Mouse (Mus musculus): Measurements from ENCODE around the gene Higd2a. TPM values are rescaled to one million over a fixed set of nuclear protein-coding genes. Genes with fewer than 3 reads are reported as not detected.
A peak's percentile ranks its signal among the peaks of the same experiment; 100 is the strongest.
"Not testable (repeated sequence)": the region's sequence is repeated elsewhere in the genome, so short reads cannot be mapped to it uniquely, and the experiment has no call there.

Higd2a gene
- polyA plus RNA-seq, 1 experiment from 2014 or later, result 177 TPM

DNA sequence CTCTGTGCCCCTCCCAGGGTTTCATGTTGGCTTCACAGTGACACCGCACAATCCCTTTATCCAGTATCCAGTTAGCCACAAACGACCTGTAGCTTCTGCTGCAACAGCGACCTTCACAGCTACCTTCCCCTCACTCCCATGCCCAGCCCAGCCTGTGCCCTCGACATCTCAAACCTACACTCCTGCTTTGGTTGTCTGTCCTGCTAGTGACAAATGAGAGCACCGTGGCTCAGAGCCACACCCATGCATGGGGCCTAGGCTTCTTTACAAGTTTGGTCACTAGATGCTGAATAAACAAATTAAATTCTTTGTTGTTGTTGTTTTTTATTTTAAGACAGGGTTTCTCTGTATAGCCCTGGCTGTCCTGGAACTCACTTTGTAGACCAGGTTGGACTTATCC is 17.2 kb downstream of the Higd2a start:
- H3K4me2 ChIP-seq, result peak overlapping the region; percentile 22
- no peak overlapping the region for H3K27ac ChIP-seq (ENCODE audit: low read depth, low read length)
- H3K4me1 ChIP-seq (replicated peaks; ENCODE audit: control insufficient read depth, insufficient read depth, low read length), result peaks cover 26% of the 10 kb centered on the region
- H3K9ac ChIP-seq (ENCODE audit: low read depth, low read length), result peak overlapping the region; percentile 25; the same call in 1 of the 2 replicates
- ATAC-seq (replicated peaks; ENCODE audit: low FRiP score) (peak; percentile 48; the same call in 1 of the 2 replicates), DNase-seq (ENCODE audit: low spot score) (no peak)
- no peaks in the 10 kb centered on the region for H3K36me3 ChIP-seq (ENCODE audit: control insufficient read depth, insufficient read depth, low read length)
- no peak overlapping the region for H3K4me3 ChIP-seq (ENCODE audit: low read depth, low read length)
- WGBS, result 52% methylated on average over 5 of the region's 5 CpGs
- no peaks in the 10 kb centered on the region for H3K9me3 ChIP-seq (ENCODE audit: control insufficient read depth, low read length)
- H3K27me3 ChIP-seq (replicated peaks; ENCODE audit: control insufficient read depth, insufficient read depth, low read length), result no peaks in the 10 kb centered on the region

DNA sequence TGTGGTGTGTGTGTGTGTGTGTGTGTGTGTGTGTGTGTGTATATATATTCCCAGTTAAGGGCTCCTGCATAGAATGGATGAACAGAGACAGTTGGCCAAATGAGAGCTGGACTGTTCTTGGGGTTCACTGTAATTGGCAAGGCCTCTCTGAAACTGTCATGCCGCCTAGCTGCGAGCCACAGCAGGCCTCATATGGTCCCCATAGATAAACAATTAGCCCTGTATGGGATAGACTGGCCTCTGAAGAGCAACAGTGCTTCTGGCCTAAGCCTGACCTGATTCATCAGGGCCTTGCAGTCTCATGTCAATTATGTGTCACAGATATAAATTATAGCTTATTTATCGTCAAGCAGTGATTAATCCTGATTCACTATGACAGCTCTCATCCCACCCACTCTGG is 18.0 kb downstream of the Higd2a start:
- DNase-seq (ENCODE audit: low spot score) (no peak), ATAC-seq (replicated peaks; ENCODE audit: low FRiP score) (peak; percentile 81)
- WGBS, result 76% methylated on average over 3 of the region's 3 CpGs
- Histone ChIP-seq H3K4me2 (peak overlapping the region; percentile 11; the same call in 1 of the 2 replicates), H3K9ac (ENCODE audit: low read depth, low read length) (no peak overlapping the region), H3K27me3 (replicated peaks; ENCODE audit: control insufficient read depth, insufficient read depth, low read length) (no peaks in the 10 kb centered on the region), H3K36me3 (ENCODE audit: control insufficient read depth, insufficient read depth, low read length) (no peaks in the 10 kb centered on the region), H3K27ac (ENCODE audit: low read depth, low read length) (no peak overlapping the region), H3K9me3 (ENCODE audit: control insufficient read depth, low read length) (no peaks in the 10 kb centered on the region), H3K4me1 (replicated peaks; ENCODE audit: control insufficient read depth, insufficient read depth, low read length) (peaks cover 26% of the 10 kb centered on the region), H3K4me3 (ENCODE audit: low read depth, low read length) (no peak overlapping the region)

DNA sequence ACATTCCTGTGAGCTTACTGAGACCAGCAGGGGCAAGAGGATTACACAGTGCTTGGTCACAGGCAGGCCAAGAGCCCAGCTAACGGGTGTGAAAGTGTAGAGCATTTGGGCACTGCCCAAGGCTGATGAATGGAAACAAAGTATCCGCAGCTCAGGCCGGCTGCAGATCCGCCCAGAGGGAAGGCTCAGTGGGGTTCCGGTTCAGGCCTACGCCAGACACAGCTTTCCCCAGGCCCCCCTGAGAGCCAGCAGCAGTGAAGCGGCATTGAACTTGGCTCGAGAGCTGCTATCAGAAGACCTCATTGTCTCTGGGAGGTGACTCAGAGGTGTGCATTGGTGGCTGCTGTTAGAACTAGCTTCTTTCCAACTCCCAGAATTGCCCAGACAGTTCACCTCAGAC is 18.7 kb downstream of the Higd2a start:
- ATAC-seq (replicated peaks; ENCODE audit: low FRiP score) (no peak), DNase-seq (ENCODE audit: low spot score) (no peak)
- Histone ChIP-seq H3K27ac (ENCODE audit: low read depth, low read length) (peak overlapping the region; percentile 16; the same call in 1 of the 2 replicates), H3K36me3 (ENCODE audit: control insufficient read depth, insufficient read depth, low read length) (no peaks in the 10 kb centered on the region), H3K9me3 (ENCODE audit: control insufficient read depth, low read length) (no peaks in the 10 kb centered on the region), H3K4me1 (replicated peaks; ENCODE audit: control insufficient read depth, insufficient read depth, low read length) (peaks cover 26% of the 10 kb centered on the region), H3K9ac (ENCODE audit: low read depth, low read length) (no peak overlapping the region), H3K4me2 (peak overlapping the region; percentile 41; the same call in 1 of the 2 replicates), H3K4me3 (ENCODE audit: low read depth, low read length) (no peak overlapping the region), H3K27me3 (replicated peaks; ENCODE audit: control insufficient read depth, insufficient read depth, low read length) (no peaks in the 10 kb centered on the region)
- WGBS, result 59% methylated on average over 8 of the region's 8 CpGs

DNA sequence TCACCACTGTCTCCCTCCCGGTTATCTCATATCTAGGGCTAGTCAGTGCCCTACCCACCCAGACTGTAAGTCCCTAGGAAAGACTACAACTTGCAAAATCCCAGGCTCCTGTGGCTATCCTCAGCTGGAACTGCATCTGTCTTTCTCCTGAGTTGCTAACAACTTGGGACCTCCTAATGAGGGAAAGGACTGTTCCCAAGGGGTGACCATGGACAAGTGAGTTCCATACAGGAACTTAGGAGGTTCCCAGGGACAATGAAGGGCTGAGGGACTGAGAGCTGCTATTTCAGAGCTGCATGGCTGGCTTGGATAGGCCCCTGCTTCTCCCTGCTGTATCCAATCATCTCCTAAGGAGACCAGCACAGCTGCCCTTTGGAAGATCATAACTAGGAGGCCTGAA is 19.3 kb downstream of the Higd2a start:
- 17% methylated on average over 1 of the region's 1 CpGs for WGBS
- Histone ChIP-seq H3K9ac (ENCODE audit: low read depth, low read length) (no peak overlapping the region), H3K9me3 (ENCODE audit: control insufficient read depth, low read length) (no peaks in the 10 kb centered on the region), H3K36me3 (ENCODE audit: control insufficient read depth, insufficient read depth, low read length) (no peaks in the 10 kb centered on the region), H3K4me2 (peak overlapping the region; percentile 41), H3K4me3 (ENCODE audit: low read depth, low read length) (no peak overlapping the region; the same call in 1 of the 2 replicates), H3K27me3 (replicated peaks; ENCODE audit: control insufficient read depth, insufficient read depth, low read length) (no peaks in the 10 kb centered on the region), H3K4me1 (replicated peaks; ENCODE audit: control insufficient read depth, insufficient read depth, low read length) (peaks cover 26% of the 10 kb centered on the region), H3K27ac (ENCODE audit: low read depth, low read length) (peak overlapping the region; percentile 16; the same call in 1 of the 2 replicates)
- no peak for DNase-seq (ENCODE audit: low spot score)
- ATAC-seq (replicated peaks; ENCODE audit: low FRiP score), result no peak

DNA sequence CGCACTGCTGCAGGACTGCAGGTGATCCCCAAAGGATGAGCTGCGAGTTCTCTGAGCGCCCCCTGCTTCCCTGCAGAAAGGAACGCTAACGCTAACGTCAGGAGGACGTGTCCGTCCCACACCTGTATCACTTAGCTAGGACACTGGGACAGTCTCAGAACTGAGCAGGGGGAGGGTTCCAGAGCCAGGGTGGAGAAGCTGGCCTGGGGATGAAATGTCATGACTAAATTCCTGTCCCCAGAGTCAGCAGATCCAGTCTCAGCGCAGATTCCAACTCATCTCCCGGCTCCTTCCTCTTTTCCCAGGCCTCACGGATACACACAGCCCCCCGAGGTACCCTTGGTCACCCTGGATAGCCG is 20.6 kb downstream of the Higd2a start:
- ATAC-seq (replicated peaks; ENCODE audit: low FRiP score) (no peak; the same call in 1 of the 2 replicates), DNase-seq (ENCODE audit: low spot score) (no peak)
- peak overlapping the region; percentile 71 for H3K9ac ChIP-seq (ENCODE audit: low read depth, low read length)
- H3K4me2 ChIP-seq, result peak overlapping the region; percentile 92
- H3K9me3 ChIP-seq (ENCODE audit: control insufficient read depth, low read length), result no peaks in the 10 kb centered on the region
- H3K36me3 ChIP-seq (ENCODE audit: control insufficient read depth, insufficient read depth, low read length), result no peaks in the 10 kb centered on the region
- H3K27me3 ChIP-seq (replicated peaks; ENCODE audit: control insufficient read depth, insufficient read depth, low read length), result no peaks in the 10 kb centered on the region
- H3K4me1 ChIP-seq (replicated peaks; ENCODE audit: control insufficient read depth, insufficient read depth, low read length), result peaks cover 26% of the 10 kb centered on the region
- WGBS, result 14% methylated on average over 13 of the region's 13 CpGs
- H3K27ac ChIP-seq (ENCODE audit: low read depth, low read length), result no peak overlapping the region
- peak overlapping the region; percentile 69 for H3K4me3 ChIP-seq (ENCODE audit: low read depth, low read length)

DNA sequence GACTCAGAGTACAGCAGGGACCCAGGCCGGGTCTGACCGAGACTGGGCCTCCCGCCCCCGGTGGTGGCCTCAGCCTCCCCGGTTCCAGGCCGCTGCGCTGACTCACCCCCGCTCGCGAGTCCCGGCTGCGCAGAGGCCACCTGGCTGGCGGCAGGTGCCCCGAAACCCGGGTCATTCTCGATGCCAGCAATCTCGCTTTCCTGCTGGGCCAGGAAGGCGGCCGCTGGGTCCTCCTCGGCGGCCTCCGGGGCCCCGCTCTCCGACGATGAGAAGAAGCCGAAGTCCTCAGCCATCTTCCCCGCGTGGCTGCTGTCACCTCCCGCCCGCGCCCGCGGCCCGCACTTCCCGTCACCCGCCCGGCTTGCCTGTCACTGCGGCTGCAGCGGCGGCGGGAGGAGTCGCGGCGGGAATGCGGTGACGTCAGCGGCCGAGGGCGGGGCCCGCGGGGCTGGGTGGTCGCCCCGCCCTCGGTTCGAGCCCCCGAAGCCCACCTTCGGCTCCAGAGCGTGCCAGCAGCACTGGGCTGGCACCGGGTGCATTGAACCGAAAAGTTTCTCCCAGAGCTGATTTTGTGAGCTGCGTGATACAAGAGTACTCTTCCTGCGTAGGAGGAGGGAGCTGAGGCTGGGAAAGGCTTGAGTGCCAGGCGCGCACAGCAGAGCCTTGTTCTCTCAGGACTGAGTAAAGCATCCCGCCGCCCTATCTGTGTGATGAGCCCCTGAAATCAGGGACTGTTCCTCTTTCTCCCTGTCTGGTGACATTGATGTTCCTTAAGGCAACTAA is 21.2 kb downstream of the Higd2a start, which contains the start of gene Cltb:
Gene Cltb (minus strand): TSS at position 373 of the 783 bp plus-strand sequence.
- peak; percentile 85 for DNase-seq (ENCODE audit: low spot score)
- WGBS, result under 1% methylated on average over 66 of the region's 66 CpGs
- Histone ChIP-seq H3K9ac (ENCODE audit: low read depth, low read length) (peak within 1 kb of the TSS; percentile 71), H3K27me3 (replicated peaks; ENCODE audit: control insufficient read depth, insufficient read depth, low read length) (no peaks in the 10 kb centered on the region), H3K4me3 (ENCODE audit: low read depth, low read length) (peak within 1 kb of the TSS; percentile 69), H3K27ac (ENCODE audit: low read depth, low read length) (peak within 1 kb of the TSS; percentile 16; the same call in 1 of the 2 replicates), H3K4me2 (peak within 1 kb of the TSS; percentile 92), H3K9me3 (ENCODE audit: control insufficient read depth, low read length) (no peaks in the 10 kb centered on the region), H3K4me1 (replicated peaks; ENCODE audit: control insufficient read depth, insufficient read depth, low read length) (peaks cover 26% of the 10 kb centered on the region), H3K36me3 (ENCODE audit: control insufficient read depth, insufficient read depth, low read length) (no peaks in the 10 kb centered on the region)
- ATAC-seq (replicated peaks; ENCODE audit: low FRiP score), result peak; percentile 63

DNA sequence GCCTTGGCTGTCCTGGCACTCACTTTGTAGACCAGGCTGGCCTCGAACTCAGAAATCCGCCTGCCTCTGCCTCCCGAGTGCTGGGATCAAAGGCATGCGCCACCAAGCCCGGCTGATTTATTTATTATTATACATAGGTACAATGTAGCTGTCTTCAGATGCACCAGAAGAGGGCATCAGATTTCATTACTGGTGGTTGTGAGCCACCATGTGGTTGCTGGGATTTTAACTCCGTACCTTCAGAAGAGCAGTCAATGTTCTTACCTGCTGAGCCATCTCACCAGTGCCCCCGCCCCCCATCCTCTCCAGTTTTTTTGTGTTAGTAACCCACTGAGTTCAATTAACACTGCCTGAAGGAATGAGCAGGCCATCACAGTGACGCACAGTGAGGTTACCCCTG is 23.1 kb downstream of the Higd2a start:
- H3K9ac ChIP-seq (ENCODE audit: low read depth, low read length); H3K9me3 ChIP-seq (ENCODE audit: control insufficient read depth, low read length); H3K36me3 ChIP-seq (ENCODE audit: control insufficient read depth, insufficient read depth, low read length); H3K27me3 ChIP-seq (replicated peaks; ENCODE audit: control insufficient read depth, insufficient read depth, low read length); ATAC-seq (replicated peaks; ENCODE audit: low FRiP score); DNase-seq (ENCODE audit: low spot score); H3K4me3 ChIP-seq (ENCODE audit: low read depth, low read length); H3K4me2 ChIP-seq; H3K27ac ChIP-seq (ENCODE audit: low read depth, low read length): not testable (repeated sequence)
- 80% methylated on average over 8 of the region's 8 CpGs for WGBS
- peaks cover 18% of the 10 kb centered on the region for H3K4me1 ChIP-seq (replicated peaks; ENCODE audit: control insufficient read depth, insufficient read depth, low read length)

DNA sequence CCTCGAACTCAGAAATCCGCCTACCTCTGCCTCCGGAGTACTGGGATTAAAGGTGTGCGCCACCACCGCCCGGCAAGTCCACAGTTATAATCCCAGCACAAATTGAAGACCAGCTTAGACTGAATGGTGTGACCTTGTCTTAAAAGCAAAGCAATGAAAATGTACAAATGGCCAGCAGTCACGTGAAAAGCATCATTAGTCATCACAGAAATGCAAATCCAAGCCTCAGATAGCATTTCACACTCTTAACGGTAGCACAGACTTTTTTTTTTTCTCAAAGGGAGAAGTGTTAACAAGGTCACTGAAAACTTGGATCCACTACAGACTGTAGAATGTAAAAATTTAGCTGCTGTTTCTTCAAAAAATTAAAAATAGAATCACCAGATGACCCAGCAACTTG is 26.3 kb downstream of the Higd2a start:
- 77% methylated on average over 8 of the region's 8 CpGs for WGBS
- no peak overlapping the region for H3K4me3 ChIP-seq (ENCODE audit: low read depth, low read length)
- ATAC-seq (replicated peaks; ENCODE audit: low FRiP score), result no peak
- DNase-seq (ENCODE audit: low spot score), result no peak
- H3K9me3 ChIP-seq (ENCODE audit: control insufficient read depth, low read length), result no peaks in the 10 kb centered on the region
- no peak overlapping the region for H3K4me2 ChIP-seq
- no peak overlapping the region for H3K9ac ChIP-seq (ENCODE audit: low read depth, low read length)
- H3K27me3 ChIP-seq (replicated peaks; ENCODE audit: control insufficient read depth, insufficient read depth, low read length), result no peaks in the 10 kb centered on the region
- no peak overlapping the region for H3K27ac ChIP-seq (ENCODE audit: low read depth, low read length)
- H3K4me1 ChIP-seq (replicated peaks; ENCODE audit: control insufficient read depth, insufficient read depth, low read length), result no peaks in the 10 kb centered on the region; the same call in 1 of the 2 replicates
- no peaks in the 10 kb centered on the region for H3K36me3 ChIP-seq (ENCODE audit: control insufficient read depth, insufficient read depth, low read length)

DNA sequence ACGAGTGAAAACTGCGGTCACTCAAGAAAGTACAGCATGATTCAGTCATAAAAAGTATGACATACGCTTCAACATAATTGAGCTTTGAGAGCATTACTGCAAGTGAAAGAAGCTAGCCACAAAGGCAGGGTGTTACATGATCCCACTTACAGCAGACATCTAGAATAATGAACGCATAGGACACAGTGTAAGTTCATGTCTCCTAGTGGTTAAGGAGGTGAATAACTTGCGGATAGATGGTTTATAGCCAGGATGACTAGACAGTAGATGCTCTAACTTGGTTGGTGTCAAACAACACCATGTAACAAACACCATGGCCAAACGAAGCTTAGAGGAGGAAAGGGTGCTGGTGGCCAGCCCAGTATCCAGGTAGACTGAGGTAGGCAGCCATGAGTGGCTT is 27.0 kb downstream of the Higd2a start:
- H3K9me3 ChIP-seq (ENCODE audit: control insufficient read depth, low read length), result no peaks in the 10 kb centered on the region
- H3K36me3 ChIP-seq (ENCODE audit: control insufficient read depth, insufficient read depth, low read length), result no peaks in the 10 kb centered on the region
- no peak overlapping the region for H3K4me3 ChIP-seq (ENCODE audit: low read depth, low read length)
- DNase-seq (ENCODE audit: low spot score), result no peak
- no peaks in the 10 kb centered on the region for H3K27me3 ChIP-seq (replicated peaks; ENCODE audit: control insufficient read depth, insufficient read depth, low read length)
- no peak overlapping the region for H3K27ac ChIP-seq (ENCODE audit: low read depth, low read length)
- H3K4me2 ChIP-seq, result no peak overlapping the region
- H3K4me1 ChIP-seq (replicated peaks; ENCODE audit: control insufficient read depth, insufficient read depth, low read length), result no peaks in the 10 kb centered on the region; the same call in 1 of the 2 replicates
- no peak overlapping the region for H3K9ac ChIP-seq (ENCODE audit: low read depth, low read length)
- no peak for ATAC-seq (replicated peaks; ENCODE audit: low FRiP score)
- WGBS, result 65% methylated on average over 6 of the region's 6 CpGs

All from liver, embryonic 11.5 days (tissue).